Mouse (Mus musculus): ENCODE results near the gene Dynlt1f. TPM values are rescaled to one million over a fixed set of nuclear protein-coding genes. Genes with fewer than 3 reads are reported as not detected.
A peak's percentile ranks its signal among the peaks of the same experiment; 100 is the strongest.
"Not testable (repeated sequence)": the region's sequence is repeated elsewhere in the genome, so short reads cannot be mapped to it uniquely, and the experiment has no call there.

Dynlt1f gene
- polyA plus RNA-seq, 1 experiment from 2014 or later: 224 TPM

GRCm38 (mm10) chr17:6691596-6691995 is 35.9 kb upstream of the Dynlt1f start:
- H3K27me3 ChIP-seq (ENCODE audit: control insufficient read depth, insufficient read depth, low read depth, low read length); H3K9ac ChIP-seq (ENCODE audit: low read depth, low read length); H3K4me2 ChIP-seq (ENCODE audit: low read length); H3K4me3 ChIP-seq (ENCODE audit: low read depth, low read length); ATAC-seq; H3K27ac ChIP-seq (ENCODE audit: low read length); H3K4me1 ChIP-seq (ENCODE audit: control insufficient read depth, insufficient read depth, low read length); H3K36me3 ChIP-seq (ENCODE audit: control insufficient read depth, insufficient read depth, low read length); H3K9me3 ChIP-seq (replicated peaks; ENCODE audit: control insufficient read depth, low read length, poor library complexity, severe bottlenecking): not testable (repeated sequence)
- 17% methylated on average over 2 of the region's 2 CpGs for WGBS

- not testable (repeated sequence) for H3K36me3 ChIP-seq (ENCODE audit: control insufficient read depth, insufficient read depth, low read length); H3K27ac ChIP-seq (ENCODE audit: low read length); H3K4me2 ChIP-seq (ENCODE audit: low read length); H3K27me3 ChIP-seq (ENCODE audit: control insufficient read depth, insufficient read depth, low read depth, low read length); H3K4me3 ChIP-seq (ENCODE audit: low read depth, low read length); H3K4me1 ChIP-seq (ENCODE audit: control insufficient read depth, insufficient read depth, low read length); ATAC-seq; H3K9me3 ChIP-seq (replicated peaks; ENCODE audit: control insufficient read depth, low read length, poor library complexity, severe bottlenecking); H3K9ac ChIP-seq (ENCODE audit: low read depth, low read length)
- 94% methylated on average over 2 of the region's 4 CpGs for whole genome bisulfite sequencing
These were observed 33.6 kb upstream of the Dynlt1f start for GRCm38 (mm10) chr17:6689344-6689743.

- H3K36me3 ChIP-seq (ENCODE audit: control insufficient read depth, insufficient read depth, low read length); H3K27ac ChIP-seq (ENCODE audit: low read length); H3K27me3 ChIP-seq (ENCODE audit: control insufficient read depth, insufficient read depth, low read depth, low read length); H3K9ac ChIP-seq (ENCODE audit: low read depth, low read length); ATAC-seq; H3K4me1 ChIP-seq (ENCODE audit: control insufficient read depth, insufficient read depth, low read length); H3K4me2 ChIP-seq (ENCODE audit: low read length); H3K9me3 ChIP-seq (replicated peaks; ENCODE audit: control insufficient read depth, low read length, poor library complexity, severe bottlenecking); H3K4me3 ChIP-seq (ENCODE audit: low read depth, low read length): not testable (repeated sequence)
- WGBS: 96% methylated on average over 2 of the region's 4 CpGs
These were observed 30.7 kb upstream of the Dynlt1f start for GRCm38 (mm10) chr17:6686299-6686971.

DNA sequence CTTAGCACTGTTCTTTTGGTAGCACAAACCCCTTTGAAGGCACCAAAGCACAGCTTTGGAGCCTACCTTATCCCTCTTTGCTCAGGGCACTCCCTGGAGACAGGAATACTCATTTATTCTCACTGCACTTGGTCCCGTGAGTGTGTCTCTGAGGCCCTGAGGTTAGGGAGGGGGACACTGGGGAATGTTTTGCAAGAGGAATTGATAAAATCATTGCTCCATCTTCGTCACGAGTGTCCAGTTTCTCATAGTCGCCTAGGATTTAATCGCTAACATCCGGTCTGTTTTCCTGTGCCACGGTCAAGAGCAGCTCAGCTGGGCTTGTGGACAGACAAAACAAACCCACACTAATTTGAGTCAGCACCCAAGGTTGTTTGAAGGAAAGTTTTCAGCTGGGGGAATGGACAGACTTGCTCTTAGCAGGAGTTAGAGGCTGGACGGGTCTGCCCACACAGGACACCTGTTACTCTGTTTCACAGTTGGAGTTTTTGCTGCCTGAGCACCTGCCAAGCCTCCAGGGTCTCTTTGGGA is 29.7 kb upstream of the Dynlt1f start:
- not testable (repeated sequence) for H3K36me3 ChIP-seq (ENCODE audit: control insufficient read depth, insufficient read depth, low read length); H3K4me1 ChIP-seq (ENCODE audit: control insufficient read depth, insufficient read depth, low read length); H3K9ac ChIP-seq (ENCODE audit: low read depth, low read length); H3K4me3 ChIP-seq (ENCODE audit: low read depth, low read length); H3K4me2 ChIP-seq (ENCODE audit: low read length); H3K9me3 ChIP-seq (replicated peaks; ENCODE audit: control insufficient read depth, low read length, poor library complexity, severe bottlenecking); H3K27me3 ChIP-seq (ENCODE audit: control insufficient read depth, insufficient read depth, low read depth, low read length); H3K27ac ChIP-seq (ENCODE audit: low read length)
- 40% methylated on average over 2 of the region's 8 CpGs for WGBS
- ATAC-seq: peak; percentile 25

DNA sequence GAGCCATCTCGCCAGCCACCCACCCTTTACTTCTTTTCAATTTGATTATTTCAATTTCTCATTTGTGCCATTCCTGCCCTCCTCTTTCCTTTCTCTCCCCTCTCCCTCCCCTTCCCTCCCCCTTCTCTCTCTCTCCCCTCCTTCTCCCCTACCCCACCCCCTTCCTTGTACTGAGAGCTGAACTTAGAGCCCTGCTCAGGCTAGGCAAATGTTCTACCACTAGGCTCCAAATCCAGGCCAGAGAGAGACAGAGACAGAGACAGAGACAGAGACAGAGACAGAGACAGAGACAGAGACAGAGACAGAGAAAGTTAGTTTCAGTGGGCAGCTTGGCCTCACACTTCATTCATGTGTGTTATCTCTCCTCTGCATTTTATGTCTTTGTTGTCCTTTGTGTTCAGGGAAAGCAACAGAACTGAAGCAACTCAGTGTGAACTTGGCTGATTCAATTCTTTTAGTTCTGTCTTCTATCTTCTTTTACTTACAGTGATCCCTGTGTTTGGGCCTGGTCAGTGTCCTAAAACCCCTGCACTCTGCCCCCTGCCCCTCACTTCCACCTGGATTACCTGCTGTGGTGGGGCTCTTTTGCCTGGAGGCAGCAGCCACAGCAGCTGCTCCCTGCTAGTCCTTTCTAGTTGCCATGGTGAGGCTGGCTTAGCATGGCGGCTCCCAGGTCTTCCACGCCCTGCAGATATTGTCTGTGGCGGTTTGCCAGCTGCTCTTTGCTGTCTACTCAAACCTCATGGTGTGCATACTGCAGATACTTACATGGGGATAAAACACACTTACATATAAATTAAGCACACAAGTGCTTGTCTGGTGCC is 29.0 kb upstream of the Dynlt1f start:
- H3K4me3 ChIP-seq (ENCODE audit: low read depth, low read length); H3K4me2 ChIP-seq (ENCODE audit: low read length); H3K4me1 ChIP-seq (ENCODE audit: control insufficient read depth, insufficient read depth, low read length); H3K36me3 ChIP-seq (ENCODE audit: control insufficient read depth, insufficient read depth, low read length); H3K9me3 ChIP-seq (replicated peaks; ENCODE audit: control insufficient read depth, low read length, poor library complexity, severe bottlenecking); H3K27me3 ChIP-seq (ENCODE audit: control insufficient read depth, insufficient read depth, low read depth, low read length); H3K9ac ChIP-seq (ENCODE audit: low read depth, low read length): not testable (repeated sequence)
- WGBS: no CpG with 5 or more reads among the region's 4 CpGs
- ATAC-seq: peak; percentile 87
- peak overlapping the region; percentile 33; the same call in 1 of the 2 replicates for H3K27ac ChIP-seq (ENCODE audit: low read length)

GRCm38 (mm10) chr17:6683702-6684101 is 28.0 kb upstream of the Dynlt1f start:
- H3K9me3 ChIP-seq (replicated peaks; ENCODE audit: control insufficient read depth, low read length, poor library complexity, severe bottlenecking); H3K4me3 ChIP-seq (ENCODE audit: low read depth, low read length); H3K9ac ChIP-seq (ENCODE audit: low read depth, low read length); H3K4me1 ChIP-seq (ENCODE audit: control insufficient read depth, insufficient read depth, low read length); H3K27me3 ChIP-seq (ENCODE audit: control insufficient read depth, insufficient read depth, low read depth, low read length); H3K27ac ChIP-seq (ENCODE audit: low read length); H3K4me2 ChIP-seq (ENCODE audit: low read length); ATAC-seq; H3K36me3 ChIP-seq (ENCODE audit: control insufficient read depth, insufficient read depth, low read length): not testable (repeated sequence)
- WGBS: no CpG with 5 or more reads among the region's 5 CpGs

- WGBS: 72% methylated on average over 4 of the region's 4 CpGs
- ATAC-seq; H3K27ac ChIP-seq (ENCODE audit: low read length); H3K9me3 ChIP-seq (replicated peaks; ENCODE audit: control insufficient read depth, low read length, poor library complexity, severe bottlenecking); H3K4me1 ChIP-seq (ENCODE audit: control insufficient read depth, insufficient read depth, low read length); H3K4me2 ChIP-seq (ENCODE audit: low read length); H3K27me3 ChIP-seq (ENCODE audit: control insufficient read depth, insufficient read depth, low read depth, low read length); H3K9ac ChIP-seq (ENCODE audit: low read depth, low read length); H3K36me3 ChIP-seq (ENCODE audit: control insufficient read depth, insufficient read depth, low read length); H3K4me3 ChIP-seq (ENCODE audit: low read depth, low read length): not testable (repeated sequence)
These were observed 26.0 kb upstream of the Dynlt1f start for GRCm38 (mm10) chr17:6681721-6682120.

- 100% methylated on average over 1 of the region's 2 CpGs for WGBS
- not testable (repeated sequence) for H3K27ac ChIP-seq (ENCODE audit: low read length); H3K4me3 ChIP-seq (ENCODE audit: low read depth, low read length); H3K4me2 ChIP-seq (ENCODE audit: low read length); H3K9ac ChIP-seq (ENCODE audit: low read depth, low read length); H3K4me1 ChIP-seq (ENCODE audit: control insufficient read depth, insufficient read depth, low read length); H3K36me3 ChIP-seq (ENCODE audit: control insufficient read depth, insufficient read depth, low read length); H3K9me3 ChIP-seq (replicated peaks; ENCODE audit: control insufficient read depth, low read length, poor library complexity, severe bottlenecking); ATAC-seq; H3K27me3 ChIP-seq (ENCODE audit: control insufficient read depth, insufficient read depth, low read depth, low read length)
These were observed 22.4 kb upstream of the Dynlt1f start for GRCm38 (mm10) chr17:6678063-6678462.

DNA sequence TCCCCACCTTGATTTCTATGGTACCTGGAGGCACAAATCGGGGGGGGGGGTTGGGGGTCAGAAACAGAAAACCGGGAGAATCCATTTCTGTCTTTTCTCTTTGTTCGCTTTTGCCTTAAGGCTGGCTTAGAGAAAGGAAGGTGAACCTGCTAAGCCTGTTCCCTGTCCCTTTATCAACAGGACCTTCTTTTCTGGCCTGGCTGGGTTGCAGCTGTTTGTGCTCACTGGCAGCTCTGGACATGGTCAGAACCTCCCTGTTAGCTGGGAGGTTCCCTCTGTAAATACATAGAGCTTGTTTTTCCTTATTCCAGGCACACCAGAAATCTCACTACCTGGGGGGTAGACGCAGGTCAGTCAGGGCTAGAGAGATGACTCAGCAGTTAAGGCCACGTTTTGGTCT is 18.6 kb upstream of the Dynlt1f start:
- not testable (repeated sequence) for H3K4me3 ChIP-seq (ENCODE audit: low read depth, low read length); H3K9ac ChIP-seq (ENCODE audit: low read depth, low read length); H3K9me3 ChIP-seq (replicated peaks; ENCODE audit: control insufficient read depth, low read length, poor library complexity, severe bottlenecking); ATAC-seq; H3K4me1 ChIP-seq (ENCODE audit: control insufficient read depth, insufficient read depth, low read length); H3K4me2 ChIP-seq (ENCODE audit: low read length); H3K27me3 ChIP-seq (ENCODE audit: control insufficient read depth, insufficient read depth, low read depth, low read length); H3K27ac ChIP-seq (ENCODE audit: low read length); H3K36me3 ChIP-seq (ENCODE audit: control insufficient read depth, insufficient read depth, low read length)
- WGBS: 55% methylated on average over 4 of the region's 5 CpGs

Measured in midbrain, embryonic 16.5 days (tissue).